In genomic region chr1:75478916-75479634, GRCm38 (mm10) we compare ENCODE assay signal across 8 mouse cellular contexts. TPM values are rescaled to one million over a fixed set of nuclear protein-coding genes. Genes with fewer than 3 reads are reported as not detected.
DNase-seq lines count a peak whose midpoint lies in the region; ATAC-seq lines count a peak whose summit lies in the region.

TSS of gene Chpf (minus strand) at chr1:75479307.
TSS of gene Tmem198 (plus strand) at chr1:75479532.

- peak; percentile 93 to 98 for DNase-seq in adrenal gland, adult 18-20 months (ENCODE audit: low spot score in 2 of 2)
- peak; percentile 99 for DNase-seq in embryo, embryonic 10.5 days (ENCODE audit: low spot score)
- peak; percentile 95 for DNase-seq in gastrocnemius, postnatal 14 days
- DNase-seq in left cerebral cortex, adult 9 months (ENCODE audit: low spot score in 2 of 2): peak; percentile 91 to 98
- DNase-seq in right cerebral cortex, postnatal 10 days (ENCODE audit: low spot score in 2 of 2): peak; percentile 99
- DNase-seq in urinary bladder, postnatal 14 days (ENCODE audit: low spot score): peak; percentile 96

- peak; percentile 87 for ATAC-seq in inflammation-experienced regulatory T-cells, adult 6 months
- peak; percentile 86 for ATAC-seq in megakaryocyte progenitor cell, adult 5-6 weeks (replicated peaks; ENCODE audit: poor library complexity)

- intact Hi-C loops in gastrocnemius, postnatal 14 days (cut with DNase I; ENCODE audit: low total_unique reads): loop anchor here (5.0 kb wide), 1 partner anchor 118 kb away; no protein-coding TSS in a partner anchor

RNA-seq across cellular contexts. Expression of gene Chpf, which starts in this region (rescaled TPM):
- total RNA-seq in adrenal gland, adult 18-20 months (2021): 10 to 100 TPM; 58.9 to 59.1 TPM
- total RNA-seq in gastrocnemius, postnatal 14 days (2021): 10 to 100 TPM; 14.9 to 20.7 TPM
- polyA plus RNA-seq in inflammation-experienced regulatory T-cells, adult 6 months (2017; shearing (Covaris generic)): 1 to 10 TPM; 5.5 to 6.9 (median 5.6) TPM
- total RNA-seq in megakaryocyte progenitor cell, adult 5-6 weeks (2015): 0.27 and 0.83 TPM in 2 replicates
- total RNA-seq in megakaryocyte progenitor cell, adult 5-6 weeks (2017): 0.57 and 2.0 TPM in 2 replicates

RNA-seq across cellular contexts. Expression of gene Tmem198, which starts in this region (rescaled TPM):
- total RNA-seq in adrenal gland, adult 18-20 months (2021): 1 to 10 TPM; 3.5 to 6.2 TPM
- total RNA-seq in gastrocnemius, postnatal 14 days (2021): under 1 TPM; 0.09 to 0.25 TPM
- under 1 TPM in 1 of 3 experiments, not detected in 2; 0.24 TPM for polyA plus RNA-seq in inflammation-experienced regulatory T-cells, adult 6 months (2017; shearing (Covaris generic))
- total RNA-seq in megakaryocyte progenitor cell, adult 5-6 weeks (2015): not detected in 2 replicates
- 2.9 TPM in 1 of 2 replicates, not detected in the other for total RNA-seq in megakaryocyte progenitor cell, adult 5-6 weeks (2017)

Comparison
In these comparisons a context has a peak if more than half of its experiments do, and no peak if none do; other contexts are left out.
1. Peak in every context shown above with its lines: DNase-seq and ATAC-seq.
2. RNA of gene Chpf (total RNA-seq): 58.9 to 59.1 TPM in adrenal gland, adult 18-20 months and 14.9 to 20.7 TPM in gastrocnemius, postnatal 14 days; 0.27 to 2.0 TPM in megakaryocyte progenitor cell, adult 5-6 weeks; every median in the first group is over 4 times any median in the second.